Mouse (Mus musculus): Measurements from ENCODE around the gene 1700025G04Rik.

- TF ChIP-seq CTCF (IDR thresholded peaks at IDR 0.05; ENCODE audit: low read depth) = no peak
- no peak for TF ChIP-seq EP300 (IDR thresholded peaks at IDR 0.05; ENCODE audit: low read depth)
Measured at GRCm38 (mm10) chr1:151899964-151900363, 190.0 kb downstream of the 1700025G04Rik start.
